Mouse (Mus musculus): ENCODE measurements at regions not wholly inside any gene's neighbourhood (a gene's known extent, or its start where the extent isn't known, plus 50 kb on each side); places are given as distances from the start of the nearest gene placed in this dataset.

GRCm38 (mm10) chr9:26383996-26384395, 349.5 kb upstream of the B3gat1 start:
- no peak overlapping the region for H3K4me3 ChIP-seq (replicated peaks; ENCODE audit: insufficient read depth, low read depth, low read length)
- no peaks in the 10 kb centered on the region for H3K4me1 ChIP-seq (ENCODE audit: control insufficient read depth, insufficient read depth, low read length)
- H3K27me3 ChIP-seq (ENCODE audit: control insufficient read depth, insufficient read depth, low read length), result no peaks in the 10 kb centered on the region; the same call in 1 of the 2 replicates
- no peak for TF ChIP-seq POLR2A (IDR thresholded peaks at IDR 0.05; ENCODE audit: borderline replicate concordance, insufficient read depth, low read length)
- TF ChIP-seq CTCF (IDR thresholded peaks at IDR 0.05; ENCODE audit: borderline replicate concordance, insufficient read depth, low read depth, low read length), result no peak
- WGBS, result 11% methylated on average over 1 of the region's 1 CpGs
- peak in 1 of 2 experiments; percentile 10 for DNase-seq
- H3K27ac ChIP-seq (ENCODE audit: insufficient read depth, low read length), result no peak overlapping the region

- Histone ChIP-seq H3K27ac (ENCODE audit: insufficient read depth, low read length) (no peak overlapping the region), H3K4me1 (ENCODE audit: control insufficient read depth, insufficient read depth, low read length) (no peaks in the 10 kb centered on the region), H3K27me3 (ENCODE audit: control insufficient read depth, insufficient read depth, low read length) (no peaks in the 10 kb centered on the region; the same call in 1 of the 2 replicates), H3K4me3 (replicated peaks; ENCODE audit: insufficient read depth, low read depth, low read length) (no peak overlapping the region)
- TF ChIP-seq CTCF (IDR thresholded peaks at IDR 0.05; ENCODE audit: borderline replicate concordance, insufficient read depth, low read depth, low read length) (no peak), POLR2A (IDR thresholded peaks at IDR 0.05; ENCODE audit: borderline replicate concordance, insufficient read depth, low read length) (no peak)
- DNase-seq, result peak; percentile 7 to 29
- 51% methylated on average over 3 of the region's 3 CpGs for WGBS
Observed at GRCm38 (mm10) chr9:26398635-26399034, 334.9 kb upstream of the B3gat1 start.

- Histone ChIP-seq H3K4me3 (replicated peaks; ENCODE audit: insufficient read depth, low read depth, low read length) (no peak overlapping the region), H3K27me3 (ENCODE audit: control insufficient read depth, insufficient read depth, low read length) (no peaks in the 10 kb centered on the region), H3K27ac (ENCODE audit: insufficient read depth, low read length) (no peak overlapping the region), H3K4me1 (ENCODE audit: control insufficient read depth, insufficient read depth, low read length) (no peaks in the 10 kb centered on the region)
- TF ChIP-seq POLR2A (IDR thresholded peaks at IDR 0.05; ENCODE audit: borderline replicate concordance, insufficient read depth, low read length) (no peak), CTCF (IDR thresholded peaks at IDR 0.05; ENCODE audit: borderline replicate concordance, insufficient read depth, low read depth, low read length) (no peak)
- WGBS, result 53% methylated on average over 11 of the region's 11 CpGs
- no peak for DNase-seq
Observed at GRCm38 (mm10) chr9:26422897-26423823, 310.4 kb upstream of the B3gat1 start.

DNA sequence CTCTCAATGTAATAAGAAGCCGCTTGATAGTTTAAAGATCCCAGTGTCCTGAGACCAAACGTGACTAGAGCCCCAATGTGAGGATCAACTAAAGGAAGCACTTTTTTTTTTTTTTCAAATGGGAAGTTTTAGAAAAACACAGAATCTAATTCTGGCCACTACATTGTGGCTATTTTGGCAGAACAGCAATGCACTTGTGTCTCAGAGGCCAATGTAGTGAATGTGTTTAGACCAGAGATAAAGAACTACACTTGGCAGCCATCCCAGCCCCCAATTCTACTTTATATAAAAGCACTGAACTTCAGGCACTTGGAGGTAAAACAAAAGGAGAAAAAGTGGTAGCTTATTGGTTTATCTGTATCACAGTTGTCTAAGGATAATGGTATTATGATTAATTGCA, 298.0 kb upstream of the B3gat1 start:
- no peaks in the 10 kb centered on the region for H3K4me1 ChIP-seq (ENCODE audit: control insufficient read depth, insufficient read depth, low read length)
- 77% methylated on average over 2 of the region's 2 CpGs for WGBS
- H3K27me3 ChIP-seq (ENCODE audit: control insufficient read depth, insufficient read depth, low read length), result no peaks in the 10 kb centered on the region
- TF ChIP-seq POLR2A (IDR thresholded peaks at IDR 0.05; ENCODE audit: borderline replicate concordance, insufficient read depth, low read length), result no peak
- no peak for TF ChIP-seq CTCF (IDR thresholded peaks at IDR 0.05; ENCODE audit: borderline replicate concordance, insufficient read depth, low read depth, low read length)
- DNase-seq, result no peak
- H3K27ac ChIP-seq (ENCODE audit: insufficient read depth, low read length), result no peak overlapping the region
- H3K4me3 ChIP-seq (replicated peaks; ENCODE audit: insufficient read depth, low read depth, low read length), result no peak overlapping the region

DNA sequence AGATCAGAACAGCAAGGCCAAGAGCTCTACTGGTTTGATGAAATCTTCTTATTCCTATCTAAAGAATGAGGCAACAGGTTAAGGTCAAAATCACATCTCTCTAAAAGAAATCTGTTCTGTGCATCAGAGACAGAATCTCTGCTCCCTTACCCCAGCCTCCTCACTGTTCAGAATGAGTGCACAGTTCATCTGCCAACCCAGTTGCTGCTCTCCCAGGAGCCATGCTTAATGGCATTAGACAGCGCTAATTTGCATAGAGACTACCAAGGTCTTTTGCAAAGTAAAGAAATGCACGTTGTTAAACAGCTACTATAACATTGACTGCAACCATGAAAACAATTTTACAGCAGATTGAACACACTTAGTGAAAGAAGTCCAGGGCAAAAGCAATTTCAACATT, 296.3 kb upstream of the B3gat1 start:
- WGBS, result 53% methylated on average over 2 of the region's 2 CpGs

GRCm38 (mm10) chr9:26453924-26454323, 279.6 kb upstream of the B3gat1 start:
- H3K4me3 ChIP-seq (replicated peaks; ENCODE audit: insufficient read depth, low read depth, low read length), result no peak overlapping the region
- no peaks in the 10 kb centered on the region for H3K4me1 ChIP-seq (ENCODE audit: control insufficient read depth, insufficient read depth, low read length)
- TF ChIP-seq CTCF (IDR thresholded peaks at IDR 0.05; ENCODE audit: borderline replicate concordance, insufficient read depth, low read depth, low read length) (no peak), POLR2A (IDR thresholded peaks at IDR 0.05; ENCODE audit: borderline replicate concordance, insufficient read depth, low read length) (no peak)
- no peak overlapping the region for H3K27ac ChIP-seq (ENCODE audit: insufficient read depth, low read length)
- 48% methylated on average over 7 of the region's 7 CpGs for WGBS
- no peaks in the 10 kb centered on the region for H3K27me3 ChIP-seq (ENCODE audit: control insufficient read depth, insufficient read depth, low read length)
- DNase-seq, result no peak

More for the DNA sequence above, 296.3 kb upstream of the B3gat1 start:
- Histone ChIP-seq H3K4me1 (ENCODE audit: control insufficient read depth, insufficient read depth, low read length) (no peaks in the 10 kb centered on the region), H3K27ac (ENCODE audit: insufficient read depth, low read length) (no peak overlapping the region), H3K27me3 (ENCODE audit: control insufficient read depth, insufficient read depth, low read length) (no peaks in the 10 kb centered on the region), H3K4me3 (replicated peaks; ENCODE audit: insufficient read depth, low read depth, low read length) (no peak overlapping the region)
- TF ChIP-seq POLR2A (IDR thresholded peaks at IDR 0.05; ENCODE audit: borderline replicate concordance, insufficient read depth, low read length) (no peak), CTCF (IDR thresholded peaks at IDR 0.05; ENCODE audit: borderline replicate concordance, insufficient read depth, low read depth, low read length) (no peak)
- no peak for DNase-seq

DNA sequence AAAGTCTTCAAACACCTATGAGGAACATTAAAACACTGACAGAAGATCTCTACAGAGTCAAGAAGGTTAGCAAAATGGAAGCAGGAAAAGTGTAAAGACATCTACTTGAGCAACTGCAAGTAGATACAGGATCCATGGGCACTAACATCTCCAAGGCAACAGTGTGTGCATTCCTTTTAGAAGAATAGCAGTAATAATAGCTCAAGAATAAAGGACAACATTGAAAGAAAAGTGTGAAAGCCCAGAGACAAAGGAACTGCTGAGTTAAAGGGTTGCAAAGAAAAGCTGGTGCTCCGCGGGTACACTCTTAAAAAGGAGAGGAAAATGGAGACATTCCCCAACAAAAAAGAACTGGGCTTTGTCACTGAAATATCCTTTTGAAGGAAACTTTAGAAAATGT, 272.4 kb upstream of the B3gat1 start:
- Histone ChIP-seq H3K4me1 (ENCODE audit: control insufficient read depth, insufficient read depth, low read length) (no peaks in the 10 kb centered on the region), H3K4me3 (replicated peaks; ENCODE audit: insufficient read depth, low read depth, low read length) (no peak overlapping the region), H3K27ac (ENCODE audit: insufficient read depth, low read length) (no peak overlapping the region), H3K27me3 (ENCODE audit: control insufficient read depth, insufficient read depth, low read length) (no peaks in the 10 kb centered on the region)
- TF ChIP-seq POLR2A (IDR thresholded peaks at IDR 0.05; ENCODE audit: borderline replicate concordance, insufficient read depth, low read length), result no peak
- TF ChIP-seq CTCF (IDR thresholded peaks at IDR 0.05; ENCODE audit: borderline replicate concordance, insufficient read depth, low read depth, low read length), result no peak
- WGBS, result 44% methylated on average over 2 of the region's 2 CpGs
- no peak for DNase-seq
